Comparison of ENCODE assay signal across 8 mouse cellular contexts in the genomic region with DNA sequence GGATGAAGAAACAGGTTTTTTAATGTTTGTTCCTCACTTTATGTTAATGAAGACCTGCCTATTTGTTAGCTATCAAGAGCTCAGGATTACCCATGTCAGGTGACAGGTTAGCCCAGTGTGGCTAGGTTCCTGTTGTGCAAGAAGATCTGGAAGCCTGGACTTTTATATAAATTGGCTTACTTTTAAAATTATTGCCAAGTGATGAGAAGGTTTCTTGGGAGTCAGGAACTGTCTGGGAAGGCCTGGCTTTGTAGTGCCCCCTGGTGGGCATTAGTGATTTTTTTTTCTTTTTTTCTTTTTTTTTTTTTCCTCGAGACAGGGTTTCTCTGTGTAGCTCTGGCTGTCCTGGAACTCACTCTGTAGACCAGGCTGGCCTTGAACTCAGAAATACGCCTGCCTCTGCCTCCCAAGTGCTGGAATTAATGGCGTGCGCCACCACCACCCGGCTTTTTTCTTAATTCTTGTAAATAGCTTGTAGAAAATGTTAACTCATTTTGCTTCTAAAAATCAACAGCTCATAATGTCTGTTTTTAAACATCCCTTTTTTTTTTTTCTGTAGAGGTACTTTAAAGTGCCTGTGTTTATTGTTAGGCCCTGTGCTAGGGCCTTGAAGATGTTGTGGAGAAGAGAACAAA. TPM values are rescaled to one million over a fixed set of nuclear protein-coding genes. Genes with fewer than 3 reads are reported as not detected.
DNase-seq lines count a peak whose midpoint lies in the region; ATAC-seq and TF ChIP-seq lines count a peak whose summit lies in the region.

No protein-coding gene starts in this region.

- ATAC-seq in intestine, postnatal 0 days: no peak
- ATAC-seq in intestine, embryonic 16.5 days: no peak
- ATAC-seq in megakaryocyte-erythroid progenitor cell, adult 5-6 weeks (replicated peaks; ENCODE audit: low FRiP score, low TSS enrichment, poor library complexity, severe bottlenecking): no peak

- DNase-seq in B cell, adult 2 months: peak; percentile 32
- DNase-seq in NIH3T3 (ENCODE audit: low read depth): peak; percentile 73
- peak; percentile 41 for DNase-seq in fibroblast of lung, adult 2 months (ENCODE audit: low read depth)
- DNase-seq in thymus, postnatal 4 days: no peak
- DNase-seq in adrenal gland, adult 18-20 months (ENCODE audit: low spot score in 2 of 2): no peak

- H3K9me3 ChIP-seq in intestine, postnatal 0 days (ENCODE audit: control insufficient read depth): no peaks in the 10 kb centered on the region
- no peaks in the 10 kb centered on the region for H3K9me3 ChIP-seq in intestine, embryonic 16.5 days (ENCODE audit: control insufficient read depth, low read length)

- H3K27me3 ChIP-seq in intestine, postnatal 0 days (replicated peaks; ENCODE audit: control insufficient read depth, insufficient read depth, low read length): no peaks in the 10 kb centered on the region
- no peaks in the 10 kb centered on the region for H3K27me3 ChIP-seq in intestine, embryonic 16.5 days (replicated peaks; ENCODE audit: control insufficient read depth, insufficient read depth, low read length)

- H3K9ac ChIP-seq in intestine, postnatal 0 days (ENCODE audit: low read depth, low read length): no peak overlapping the region
- H3K9ac ChIP-seq in intestine, embryonic 16.5 days (ENCODE audit: low read depth, low read length): no peak overlapping the region

- TF ChIP-seq CTCF in intestine, postnatal 0 days (IDR thresholded peaks at IDR 0.05; ENCODE audit: low read depth): peak; percentile 78

- H3K36me3 ChIP-seq in intestine, postnatal 0 days (ENCODE audit: control insufficient read depth, insufficient read depth): 0 out of 2 replicates have a peak, but pooled peaks cover 3% of the 10 kb centered on the region
- H3K36me3 ChIP-seq in intestine, embryonic 16.5 days (ENCODE audit: control insufficient read depth, insufficient read depth, low read length): no peaks in the 10 kb centered on the region

- H3K4me1 ChIP-seq in intestine, postnatal 0 days (replicated peaks; ENCODE audit: control insufficient read depth, insufficient read depth, low read length): no peaks in the 10 kb centered on the region
- H3K4me1 ChIP-seq in intestine, embryonic 16.5 days (ENCODE audit: control insufficient read depth, insufficient read depth, low read length): no peaks in the 10 kb centered on the region

- H3K27ac ChIP-seq in intestine, postnatal 0 days (ENCODE audit: low read depth, low read length): no peak overlapping the region
- H3K27ac ChIP-seq in intestine, embryonic 16.5 days (ENCODE audit: low read length): no peak overlapping the region

- 57% methylated on average over 5 of the region's 5 CpGs for WGBS in intestine, postnatal 0 days
- 67% methylated on average over 5 of the region's 5 CpGs for WGBS in intestine, embryonic 16.5 days

- no peak overlapping the region for H3K4me3 ChIP-seq in intestine, postnatal 0 days (ENCODE audit: low read depth, low read length)
- no peak overlapping the region for H3K4me3 ChIP-seq in intestine, embryonic 16.5 days (ENCODE audit: low read length)

- no peak overlapping the region for H3K4me2 ChIP-seq in intestine, postnatal 0 days (replicated peaks; ENCODE audit: low read depth)
- H3K4me2 ChIP-seq in intestine, embryonic 16.5 days (ENCODE audit: low read depth, low read length): no peak overlapping the region

RNA-seq across cellular contexts. Expression of a gene that starts 33.5 kb away (rescaled TPM):
- 0.52 and 0.76 TPM in 2 replicates for polyA plus RNA-seq in intestine, postnatal 0 days (2015; fragmentation: Nextera tagmentation; extraction: Ambion mirVana)
- polyA plus RNA-seq in intestine, embryonic 16.5 days (2015; fragmentation: Nextera tagmentation; extraction: Ambion mirVana): 2.3 and 2.6 TPM in 2 replicates
- total RNA-seq in megakaryocyte-erythroid progenitor cell, adult 5-6 weeks (2014; fragmentation: Nextera tagmentation): not detected in 2 replicates
- not detected in 2 replicates for total RNA-seq in megakaryocyte-erythroid progenitor cell, adult 5-6 weeks (2017)
- 1 to 10 TPM in 1 of 2 experiments, under 1 TPM in 1; 0.67 to 1.2 TPM for total RNA-seq in adrenal gland, adult 18-20 months (2021)

RNA-seq across cellular contexts. Expression of a gene that starts 37.6 kb away (rescaled TPM):
- 11.6 and 13.4 TPM in 2 replicates for polyA plus RNA-seq in intestine, postnatal 0 days (2015; fragmentation: Nextera tagmentation; extraction: Ambion mirVana)
- 17.1 and 17.9 TPM in 2 replicates for polyA plus RNA-seq in intestine, embryonic 16.5 days (2015; fragmentation: Nextera tagmentation; extraction: Ambion mirVana)
- total RNA-seq in megakaryocyte-erythroid progenitor cell, adult 5-6 weeks (2014; fragmentation: Nextera tagmentation): 2.7 and 4.5 TPM in 2 replicates
- 3.4 and 6.6 TPM in 2 replicates for total RNA-seq in megakaryocyte-erythroid progenitor cell, adult 5-6 weeks (2017)
- 10 to 100 TPM; 20.3 to 21.0 TPM for total RNA-seq in adrenal gland, adult 18-20 months (2021)

Comparison
In these comparisons a context has a peak if more than half of its experiments do, and no peak if none do; other contexts are left out.
1. DNase-seq: peak in B cell, adult 2 months (2 of 2), NIH3T3 (single experiment) and fibroblast of lung, adult 2 months (single experiment); none in thymus, postnatal 4 days (single experiment) and adrenal gland, adult 18-20 months (0 of 2).